Mouse (Mus musculus) adrenal gland, adult 2 months (tissue): ENCODE results near the gene Ifitm3. TPM values are rescaled to one million over a fixed set of nuclear protein-coding genes. Genes with fewer than 3 reads are reported as not detected.

ENCODE experiments used
- DNase-seq: peaks from one replicate; pipeline ENCODE4 v3.0.0; 2021
- long read RNA-seq: library from polyadenylated mRNA; stranded (forward); transcript quantifications from one replicate; pipeline ENCODE4 v2.0.0, GENCODE M21; 2021
- polyA plus RNA-seq: library from polyadenylated mRNA; depleted of rRNA; stranded (reverse); fragments of >200 nt; gene quantifications from 2 replicates; pipeline ENCODE4 v1.2.3, GENCODE M21; 2012; rRNA removed
- total RNA-seq, 2 experiments: library from RNA; stranded (reverse); gene quantifications; 2 replicates each; pipeline ENCODE4 v1.2.3; 2021

The Ifitm3 gene
- total RNA-seq, result 100 to 1,000 TPM; 102 to 148 TPM
- polyA plus RNA-seq, result 140 and 146 TPM in 2 replicates
- long read RNA-seq, transcript Ifitm3-201 (2 exons, 678 nt), result major isoform, 70 of 71 reads
- long read RNA-seq, partial matches to known transcripts, result 1 of 71 reads
- long read RNA-seq, other reads (novel, unspliced or antisense), result 0 of 71 reads

- peak; percentile 80 for DNase-seq
Observed at GRCm38 (mm10) chr7:141010593-141010992, at the start of gene Ifitm3. Gene Ifitm3, minus strand, starts transcription at chr7:141010770.

DNA sequence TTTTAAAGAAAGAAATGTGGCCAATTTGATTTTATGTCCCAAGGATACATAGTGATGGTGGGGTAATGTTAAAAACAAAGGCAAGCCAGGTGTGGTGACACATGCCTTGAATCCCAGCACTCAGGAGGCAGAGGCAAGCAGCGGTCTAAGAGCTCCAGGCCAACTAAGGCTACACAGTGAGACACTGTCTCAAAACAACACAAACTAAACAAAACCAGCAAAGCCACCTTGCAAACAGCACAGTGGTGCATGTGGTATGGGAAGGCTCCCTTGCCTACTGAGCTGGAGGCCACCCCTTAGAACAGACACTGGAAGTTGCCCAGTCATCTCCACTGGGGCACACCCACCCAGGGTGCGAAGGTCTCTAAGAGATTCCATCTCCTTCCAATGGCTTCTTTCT is 49.4 kb upstream of the Ifitm3 start:
- DNase-seq, result no peak

GRCm38 (mm10) chr7:141058601-141059341 is 48.2 kb upstream of the Ifitm3 start:
- DNase-seq, result no peak

DNA sequence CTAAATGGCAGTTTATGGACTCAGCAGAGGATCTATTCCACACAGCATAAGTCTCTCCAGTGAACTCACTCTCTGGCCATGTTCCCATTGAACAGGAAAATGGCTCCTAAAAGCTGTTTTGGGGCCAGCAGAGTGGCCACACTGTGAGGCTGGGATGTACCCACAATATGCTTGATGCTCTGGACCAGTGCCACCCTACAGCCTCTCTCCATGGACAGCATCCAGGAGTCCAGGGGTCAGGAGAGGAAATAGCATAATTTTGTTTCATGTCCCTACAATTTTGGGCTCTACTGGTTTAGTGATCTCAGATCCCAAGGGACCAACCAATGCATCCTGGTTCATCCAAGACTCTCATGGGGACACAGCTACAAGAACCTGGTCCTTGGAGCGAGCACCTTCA is 47.0 kb upstream of the Ifitm3 start:
- DNase-seq, result no peak

DNA sequence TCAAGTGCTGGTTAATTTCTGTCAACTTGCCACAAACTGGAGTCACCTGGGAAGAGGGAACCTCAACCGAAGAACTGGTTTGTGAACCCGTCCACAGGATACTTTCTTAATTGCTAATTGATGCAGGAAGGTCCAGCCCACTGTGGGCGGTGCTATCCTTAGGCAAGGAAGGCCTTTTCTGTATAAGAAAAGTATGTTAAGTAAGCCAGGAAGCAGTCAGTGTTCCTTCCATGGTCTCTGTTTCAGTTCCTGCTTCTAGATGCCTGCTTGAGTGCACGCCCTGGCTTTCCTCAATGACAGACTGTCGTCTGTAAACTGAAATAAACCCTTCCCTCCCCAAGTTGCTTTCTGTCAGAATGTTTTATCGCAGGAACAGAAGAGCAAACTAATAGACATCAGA is 46.4 kb upstream of the Ifitm3 start:
- no peak for DNase-seq

GRCm38 (mm10) chr7:141055785-141056184 is 45.2 kb upstream of the Ifitm3 start:
- DNase-seq, result no peak

GRCm38 (mm10) chr7:141052421-141052820 is 41.9 kb upstream of the Ifitm3 start:
- no peak for DNase-seq

GRCm38 (mm10) chr7:141052016-141052415 is 41.4 kb upstream of the Ifitm3 start:
- DNase-seq, result no peak

DNA sequence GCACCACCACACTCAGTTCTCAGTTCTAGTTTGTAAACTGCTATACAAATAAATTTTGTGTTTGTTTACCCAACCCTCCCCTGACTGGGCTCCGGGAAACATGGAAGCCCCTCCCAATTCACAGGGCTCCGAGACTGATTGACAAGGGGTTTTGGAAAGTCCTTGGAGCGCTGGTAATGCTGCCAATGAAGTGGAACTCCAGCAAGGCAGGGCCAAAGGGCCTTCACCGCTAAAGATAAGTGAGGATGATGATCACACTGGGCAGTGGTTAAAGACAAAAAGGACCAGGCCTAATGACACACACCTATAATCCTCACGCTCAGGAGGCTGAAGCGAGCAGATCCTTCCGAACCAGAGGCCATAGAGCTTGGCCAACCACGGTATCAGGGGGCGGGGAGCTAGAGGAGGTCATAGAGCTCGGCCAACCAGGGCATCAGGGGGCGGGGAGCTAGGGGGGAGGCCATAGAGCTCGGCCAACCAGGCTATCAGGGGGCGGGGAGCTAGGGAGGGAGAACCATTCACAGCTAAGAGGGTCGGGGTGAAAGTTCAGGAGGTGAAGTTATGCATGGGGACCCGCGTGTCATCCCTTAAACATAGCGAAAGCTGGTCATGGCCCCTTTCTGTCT is 40.6 kb upstream of the Ifitm3 start:
- DNase-seq, result peak; percentile 36

DNA sequence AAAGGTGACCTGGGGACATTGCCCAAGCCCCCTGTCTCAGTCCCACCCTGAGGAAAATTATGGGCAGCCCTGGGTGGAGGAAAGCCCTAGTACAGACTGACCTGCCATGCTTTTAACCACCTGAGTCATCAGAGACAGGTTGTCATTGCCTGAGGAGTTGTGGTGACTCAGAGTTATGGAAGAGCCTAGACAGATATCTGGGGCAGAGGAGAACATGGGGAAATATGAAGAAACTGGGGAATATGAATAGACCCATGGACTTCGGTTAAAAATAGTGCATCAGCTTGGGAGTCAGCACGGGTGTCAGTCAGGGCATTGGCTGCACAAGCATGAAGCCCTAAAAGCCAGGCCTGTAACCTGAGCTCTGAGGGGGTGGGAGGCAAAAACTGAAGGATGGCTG is 38.8 kb upstream of the Ifitm3 start:
- peak; percentile 16 for DNase-seq

GRCm38 (mm10) chr7:141048226-141049218 is 38.0 kb upstream of the Ifitm3 start:
- DNase-seq, result peak; percentile 92

DNA sequence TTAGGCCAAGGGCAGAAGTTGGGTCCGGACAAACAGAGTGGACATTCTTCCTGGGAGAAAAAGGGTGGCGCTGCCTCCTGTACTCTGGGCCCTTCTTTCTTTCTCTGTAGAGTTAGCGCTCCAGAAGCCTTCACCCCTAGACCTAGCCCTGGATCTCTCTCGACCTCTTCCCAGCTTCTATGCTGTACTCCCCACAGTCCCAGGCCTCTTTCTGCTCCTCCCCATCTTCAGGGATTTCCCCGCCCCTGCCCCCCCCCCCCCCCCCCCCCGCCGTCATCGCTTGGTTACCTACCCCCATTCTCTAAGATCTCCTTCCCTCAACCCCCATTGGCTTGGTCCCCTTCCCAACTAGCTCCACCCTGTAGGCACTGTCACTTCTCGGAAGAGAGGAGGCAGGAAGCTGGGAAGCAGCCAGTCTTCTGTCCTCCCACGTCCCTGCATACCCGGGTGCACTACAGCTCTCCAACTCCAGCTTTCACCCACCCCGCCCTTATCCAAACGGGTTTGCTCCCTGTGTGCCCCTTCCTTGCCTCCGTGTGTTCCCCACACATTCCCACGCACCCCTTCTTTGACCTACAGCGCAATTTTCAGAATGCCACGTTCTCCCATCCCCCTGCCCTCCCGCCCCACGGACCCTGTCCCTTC is 37.1 kb upstream of the Ifitm3 start:
- peak; percentile 84 for DNase-seq

GRCm38 (mm10) chr7:141046931-141047580 is 36.5 kb upstream of the Ifitm3 start:
- no peak for DNase-seq

DNA sequence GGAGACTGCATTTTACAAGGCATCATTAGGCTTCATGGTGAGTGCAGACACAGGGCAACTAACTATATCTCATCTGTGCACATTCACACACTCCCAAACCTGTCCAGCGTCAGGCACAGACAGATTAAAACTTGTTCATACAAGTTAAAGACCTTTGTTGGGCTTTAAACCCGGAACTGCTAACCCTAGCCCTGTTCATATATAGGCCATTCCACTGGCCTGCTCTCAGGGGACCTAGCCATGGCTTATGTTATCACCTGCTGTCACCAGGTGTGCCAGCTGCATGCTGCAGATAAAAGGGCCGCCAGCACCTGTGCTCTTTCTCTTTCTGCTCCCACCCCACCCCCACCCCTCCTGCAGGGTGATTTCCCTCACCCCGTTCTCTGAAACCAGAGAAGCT is 32.0 kb upstream of the Ifitm3 start:
- no peak for DNase-seq

- DNase-seq, result peak; percentile 72
Observed at GRCm38 (mm10) chr7:141041661-141042060, 31.1 kb upstream of the Ifitm3 start.

- no peak for DNase-seq
Observed at GRCm38 (mm10) chr7:141040867-141041606, 30.5 kb upstream of the Ifitm3 start.

DNA sequence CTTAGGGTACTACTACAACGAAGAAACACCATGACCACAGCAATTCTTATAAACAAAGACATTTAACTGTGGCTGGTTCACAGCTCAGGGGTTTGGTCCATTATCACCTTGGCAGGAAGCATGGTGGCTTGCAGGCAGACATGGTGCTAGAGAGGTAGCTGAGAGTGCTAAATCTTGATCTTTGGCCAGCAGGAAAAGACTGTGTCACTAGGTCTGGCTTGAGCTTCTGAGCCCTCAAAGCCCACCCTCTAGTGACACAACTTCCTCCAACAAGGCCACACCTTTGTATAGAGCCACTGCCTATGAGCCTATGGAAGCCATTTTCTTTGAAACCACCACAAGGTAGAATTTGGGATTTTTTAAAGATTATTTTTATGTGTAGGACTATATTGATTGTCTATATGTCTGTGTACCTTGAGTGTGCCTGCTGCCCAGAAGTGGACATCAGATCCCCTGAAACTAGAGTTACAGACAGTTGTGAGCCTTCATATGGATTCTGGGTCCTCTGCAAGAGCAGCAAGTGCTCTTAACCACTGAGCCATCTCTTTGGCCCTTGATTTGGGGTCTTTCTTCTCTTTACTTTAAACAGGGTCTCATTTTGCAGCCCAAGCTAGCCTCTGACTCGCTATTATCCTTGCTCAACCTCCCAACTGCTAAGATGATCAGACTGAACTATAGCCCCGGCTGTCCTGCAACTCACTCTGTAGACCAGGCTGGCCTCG is 29.0 kb upstream of the Ifitm3 start:
- no peak for DNase-seq

- no peak for DNase-seq
Observed at GRCm38 (mm10) chr7:141038090-141039032, 27.8 kb upstream of the Ifitm3 start.
